23 mouse cellular contexts compared by ENCODE assay signal in the genomic region with DNA sequence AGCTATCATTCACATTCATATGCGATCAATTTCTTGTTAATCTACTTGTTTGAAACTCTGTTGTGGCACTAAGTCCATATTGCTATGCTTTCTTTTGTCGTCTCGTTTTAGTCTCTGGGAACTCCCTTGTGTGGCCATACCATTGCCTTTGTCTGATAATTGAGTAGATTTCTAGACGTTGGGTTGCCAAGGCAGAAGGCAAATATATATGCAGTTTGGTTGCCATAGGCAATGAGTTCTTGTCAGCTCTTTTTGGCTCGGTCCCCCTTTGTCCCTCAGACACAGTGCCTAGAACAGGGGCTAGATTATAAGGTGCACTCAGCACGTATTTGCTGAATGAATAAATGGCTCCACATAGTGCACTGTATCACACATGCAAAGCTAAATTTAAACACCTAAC. TPM values are rescaled to one million over a fixed set of nuclear protein-coding genes. Genes with fewer than 3 reads are reported as not detected.
A peak's percentile ranks its signal among the peaks of the same experiment; 100 is the strongest.
DNase-seq lines count a peak whose midpoint lies in the region; ATAC-seq lines count a peak whose summit lies in the region.
"Had no signal": no experiment of that assay in that cellular context is flagged by ENCODE, and none has a peak within 500 bp of the region (broad histone marks: within the 10 kb centered on the region; RNA-seq: fewer than 3 reads in every experiment).

No protein-coding gene starts in this region.

- H3K9ac ChIP-seq in neural tube, embryonic 11.5 days (ENCODE audit: low read length): no peak overlapping the region
- no peak overlapping the region for H3K9ac ChIP-seq in neural tube, embryonic 15.5 days (replicated peaks)
- H3K9ac ChIP-seq in midbrain, embryonic 15.5 days: no peak overlapping the region
- H3K9ac ChIP-seq: embryonic facial prominence, embryonic 12.5 days; heart, embryonic 15.5 days; limb, embryonic 12.5 days; liver, postnatal 0 days; neural tube, embryonic 13.5 days had no signal

- WGBS in neural tube, embryonic 11.5 days: 60% methylated on average over 6 of the region's 6 CpGs
- WGBS in neural tube, embryonic 15.5 days: 32% methylated on average over 6 of the region's 6 CpGs
- 19% methylated on average over 6 of the region's 6 CpGs for WGBS in midbrain, embryonic 15.5 days

- no peaks in the 10 kb centered on the region for H3K9me3 ChIP-seq in neural tube, embryonic 11.5 days (ENCODE audit: control insufficient read depth, low read length)
- H3K9me3 ChIP-seq in neural tube, embryonic 15.5 days (replicated peaks): no peaks in the 10 kb centered on the region
- H3K9me3 ChIP-seq in midbrain, embryonic 15.5 days: no peaks in the 10 kb centered on the region
- H3K9me3 ChIP-seq: embryonic facial prominence, embryonic 12.5 days; heart, embryonic 15.5 days; limb, embryonic 12.5 days; neural tube, embryonic 13.5 days had no signal

- peak; percentile 89 for ATAC-seq in neural tube, embryonic 11.5 days (ENCODE audit: insufficient read depth, low FRiP score, low TSS enrichment)
- ATAC-seq in neural tube, embryonic 15.5 days (ENCODE audit: low FRiP score): no peak
- ATAC-seq in midbrain, embryonic 15.5 days (replicated peaks): 0 out of 2 replicates have a peak, but pooled peaks have one; percentile 19
- ATAC-seq: activated CD4-positive, CD25-positive, alpha-beta regulatory T cell, adult 4 months; liver, postnatal 0 days had no signal

- intact Hi-C loops in heart, postnatal 25 days (cut with DNase I): no loop called here

- no peak overlapping the region for H3K4me3 ChIP-seq in neural tube, embryonic 11.5 days (ENCODE audit: low read depth, low read length)
- no peak overlapping the region for H3K4me3 ChIP-seq in neural tube, embryonic 15.5 days (replicated peaks)
- no peak overlapping the region for H3K4me3 ChIP-seq in midbrain, embryonic 15.5 days
- H3K4me3 ChIP-seq: embryonic facial prominence, embryonic 12.5 days; gastrocnemius, adult 2 months; heart, embryonic 15.5 days; limb, embryonic 12.5 days; neural tube, embryonic 13.5 days had no signal

- H3K27ac ChIP-seq in neural tube, embryonic 11.5 days (ENCODE audit: low read depth, low read length): no peak overlapping the region
- no peak overlapping the region for H3K27ac ChIP-seq in neural tube, embryonic 15.5 days (replicated peaks)
- H3K27ac ChIP-seq in midbrain, embryonic 15.5 days: no peak overlapping the region
- H3K27ac ChIP-seq: embryonic facial prominence, embryonic 12.5 days; gastrocnemius, adult 2 months; heart, embryonic 15.5 days; kidney, postnatal 0 days; limb, embryonic 12.5 days; macrophage; neural tube, embryonic 13.5 days had no signal

- no peaks in the 10 kb centered on the region for H3K27me3 ChIP-seq in neural tube, embryonic 11.5 days (ENCODE audit: control insufficient read depth, insufficient read depth, low read length)
- H3K27me3 ChIP-seq in neural tube, embryonic 15.5 days (replicated peaks): no peaks in the 10 kb centered on the region
- H3K27me3 ChIP-seq in midbrain, embryonic 15.5 days (replicated peaks): no peaks in the 10 kb centered on the region
- H3K27me3 ChIP-seq: embryonic facial prominence, embryonic 12.5 days; heart, embryonic 15.5 days; limb, embryonic 12.5 days; neural tube, embryonic 13.5 days had no signal

- no peak overlapping the region for H3K4me2 ChIP-seq in neural tube, embryonic 11.5 days (ENCODE audit: low read depth)
- H3K4me2 ChIP-seq in neural tube, embryonic 15.5 days: no peak overlapping the region
- H3K4me2 ChIP-seq in midbrain, embryonic 15.5 days: no peak overlapping the region
- H3K4me2 ChIP-seq: embryonic facial prominence, embryonic 12.5 days; heart, embryonic 15.5 days; limb, embryonic 12.5 days; liver, embryonic 11.5 days; neural tube, embryonic 13.5 days had no signal

- H3K36me3 ChIP-seq in neural tube, embryonic 11.5 days (ENCODE audit: control insufficient read depth, insufficient read depth, low read length): no peaks in the 10 kb centered on the region
- H3K36me3 ChIP-seq in neural tube, embryonic 15.5 days: no peaks in the 10 kb centered on the region
- no peaks in the 10 kb centered on the region for H3K36me3 ChIP-seq in midbrain, embryonic 15.5 days (replicated peaks)
- H3K36me3 ChIP-seq: embryonic facial prominence, embryonic 12.5 days; heart, embryonic 15.5 days; limb, embryonic 12.5 days; neural tube, embryonic 13.5 days had no signal

- peak; percentile 49 for DNase-seq in embryo, embryonic 10 days (ENCODE audit: low spot score)
- DNase-seq in embryo, embryonic 9.5 days (ENCODE audit: extremely low spot score): no peak
- DNase-seq in heart, adult 11 months: peak; percentile 29
- DNase-seq in heart, postnatal 25 days (ENCODE audit: low spot score): no peak
- DNase-seq in neural tube, embryonic 11.5 days (ENCODE audit: low spot score): peak; percentile 38
- no peak for DNase-seq in yolk sac, embryonic 10.5 days (ENCODE audit: low spot score)
- DNase-seq: adrenal gland, adult 8-10 months; cerebellum, adult 18-20 months; cerebellum, postnatal 25 days; gastrocnemius, adult 2 months; heart, postnatal 4 days; kidney, adult 2 months; liver, postnatal 0 days had no signal

- no peaks in the 10 kb centered on the region for H3K4me1 ChIP-seq in neural tube, embryonic 11.5 days (ENCODE audit: control insufficient read depth, insufficient read depth, low read length)
- no peaks in the 10 kb centered on the region for H3K4me1 ChIP-seq in neural tube, embryonic 15.5 days
- H3K4me1 ChIP-seq in midbrain, embryonic 15.5 days: peaks cover 16% of the 10 kb centered on the region
- H3K4me1 ChIP-seq: heart, embryonic 15.5 days had no signal

RNA-seq across cellular contexts. Expression of gene Smim15, which starts 20.1 kb away (rescaled TPM):
- total RNA-seq in heart, postnatal 25 days (2021): 10 to 100 TPM; 22.9 to 24.8 TPM
- polyA plus RNA-seq in neural tube, embryonic 11.5 days (2014; fragmentation: Nextera tagmentation; extraction: Ambion mirVana): 58.4 and 58.7 TPM in 2 replicates
- 35.8 and 39.7 TPM in 2 replicates for polyA plus RNA-seq in neural tube, embryonic 15.5 days (2015; fragmentation: Nextera tagmentation; extraction: Ambion mirVana)
- 32.3 and 33.1 TPM in 2 replicates for polyA plus RNA-seq in midbrain, embryonic 15.5 days (2015; fragmentation: Nextera tagmentation; extraction: Ambion mirVana)

Comparison
In these comparisons a context has a peak if more than half of its experiments do, and no peak if none do; other contexts are left out.
1. DNase-seq: peak in embryo, embryonic 10 days (single experiment), heart, adult 11 months (single experiment) and neural tube, embryonic 11.5 days (single experiment); none in embryo, embryonic 9.5 days (single experiment), heart, postnatal 25 days (single experiment) and yolk sac, embryonic 10.5 days (single experiment).